10 mouse cellular contexts compared by ENCODE assay signal in the genomic region with DNA sequence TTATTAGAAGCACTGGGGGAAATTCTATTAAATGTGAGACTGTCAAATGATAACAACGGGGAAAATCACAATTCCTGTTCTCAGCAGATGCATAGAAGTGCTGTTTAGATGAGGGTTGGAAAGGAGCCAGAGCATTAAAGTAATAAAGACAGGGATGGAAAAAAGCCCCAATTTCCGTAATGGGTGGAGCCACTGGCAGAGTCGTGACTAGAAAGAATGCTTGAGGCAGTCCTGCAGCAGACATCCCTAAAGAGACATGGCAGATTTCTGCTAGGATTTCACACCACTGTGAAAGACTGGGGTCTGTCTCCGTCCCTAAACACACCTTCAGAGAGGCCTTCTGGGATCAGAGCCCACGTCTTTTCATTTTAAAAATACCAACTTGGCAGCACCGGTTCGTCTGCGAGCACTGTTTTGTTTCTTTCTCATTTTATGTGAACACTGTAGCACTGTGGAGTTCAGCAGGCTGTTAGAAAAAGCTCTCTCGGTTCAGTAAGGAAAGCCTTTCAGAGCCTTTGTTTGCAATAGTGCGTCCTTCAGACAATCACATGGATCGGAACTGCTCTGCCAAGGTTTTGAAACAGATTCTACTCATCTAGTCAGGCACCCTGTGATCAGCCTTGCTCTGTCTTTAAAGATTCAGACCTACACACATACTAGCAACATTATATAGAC. TPM values are rescaled to one million over a fixed set of nuclear protein-coding genes. Genes with fewer than 3 reads are reported as not detected.
DNase-seq lines count a peak whose midpoint lies in the region; ATAC-seq and TF ChIP-seq lines count a peak whose summit lies in the region.
"Had no signal": no experiment of that assay in that cellular context is flagged by ENCODE, and none has a peak within 500 bp of the region (broad histone marks: within the 10 kb centered on the region; RNA-seq: fewer than 3 reads in every experiment).

No protein-coding gene starts in this region.

- H3K4me2 ChIP-seq in lung, embryonic 14.5 days: peak overlapping the region; percentile 38; the same call in 1 of the 2 replicates
- peak overlapping the region; percentile 51 for H3K4me2 ChIP-seq in forebrain, embryonic 16.5 days (ENCODE audit: low read length)
- H3K4me2 ChIP-seq in intestine, embryonic 16.5 days (ENCODE audit: low read depth, low read length): peak overlapping the region; percentile 33; the same call in 1 of the 2 replicates
- no peak overlapping the region for H3K4me2 ChIP-seq in heart, embryonic 12.5 days

- ATAC-seq in lung, embryonic 14.5 days (ENCODE audit: insufficient read depth): no peak
- ATAC-seq in forebrain, embryonic 16.5 days: peak; percentile 84
- ATAC-seq in intestine, embryonic 16.5 days: peak; percentile 36; the same call in 1 of the 2 replicates
- ATAC-seq in heart, embryonic 12.5 days (ENCODE audit: insufficient number of reproducible peaks, low FRiP score): no peak

- H3K4me1 ChIP-seq in lung, embryonic 14.5 days (ENCODE audit: insufficient read depth): no peaks in the 10 kb centered on the region
- H3K4me1 ChIP-seq in forebrain, embryonic 16.5 days (replicated peaks; ENCODE audit: control insufficient read depth, insufficient read depth, low read length): peaks cover 12% of the 10 kb centered on the region
- 0 out of 2 replicates have a peak, but pooled peaks cover 6% of the 10 kb centered on the region for H3K4me1 ChIP-seq in intestine, embryonic 16.5 days (ENCODE audit: control insufficient read depth, insufficient read depth, low read length)
- H3K4me1 ChIP-seq in olfactory bulb, adult 2 months (ENCODE audit: control insufficient read depth, insufficient read depth, low read length): peaks cover 2% of the 10 kb centered on the region; the same call in 1 of the 2 replicates
- H3K4me1 ChIP-seq in heart, embryonic 12.5 days (replicated peaks): no peaks in the 10 kb centered on the region

- WGBS in lung, embryonic 14.5 days: 39% methylated on average over 11 of the region's 11 CpGs
- WGBS in forebrain, embryonic 16.5 days: 3% methylated on average over 11 of the region's 11 CpGs
- WGBS in intestine, embryonic 16.5 days: 42% methylated on average over 11 of the region's 11 CpGs
- 17% methylated on average over 11 of the region's 11 CpGs for WGBS in olfactory bulb, adult 2 months
- 73% methylated on average over 11 of the region's 11 CpGs for WGBS in heart, embryonic 12.5 days

- H3K9me3 ChIP-seq in lung, embryonic 14.5 days (ENCODE audit: low read depth, low read length): no peaks in the 10 kb centered on the region
- H3K9me3 ChIP-seq in forebrain, embryonic 16.5 days (ENCODE audit: control insufficient read depth, low read length): no peaks in the 10 kb centered on the region
- no peaks in the 10 kb centered on the region for H3K9me3 ChIP-seq in intestine, embryonic 16.5 days (ENCODE audit: control insufficient read depth, low read length)
- no peaks in the 10 kb centered on the region for H3K9me3 ChIP-seq in heart, embryonic 12.5 days (replicated peaks)

- H3K27me3 ChIP-seq in lung, embryonic 14.5 days (ENCODE audit: insufficient read depth, low read length): no peaks in the 10 kb centered on the region
- H3K27me3 ChIP-seq in forebrain, embryonic 16.5 days (replicated peaks; ENCODE audit: control insufficient read depth, insufficient read depth, low read length): no peaks in the 10 kb centered on the region
- H3K27me3 ChIP-seq in intestine, embryonic 16.5 days (replicated peaks; ENCODE audit: control insufficient read depth, insufficient read depth, low read length): no peaks in the 10 kb centered on the region
- no peaks in the 10 kb centered on the region; the same call in 1 of the 2 replicates for H3K27me3 ChIP-seq in heart, embryonic 12.5 days (replicated peaks)

- no peak overlapping the region for H3K4me3 ChIP-seq in lung, embryonic 14.5 days (ENCODE audit: low read depth, low read length)
- H3K4me3 ChIP-seq in forebrain, embryonic 16.5 days (replicated peaks; ENCODE audit: low read length): peak overlapping the region; percentile 19
- peak overlapping the region; percentile 18; the same call in 1 of the 2 replicates for H3K4me3 ChIP-seq in intestine, embryonic 16.5 days (ENCODE audit: low read length)
- H3K4me3 ChIP-seq in olfactory bulb, adult 2 months (ENCODE audit: insufficient read depth, low read depth, low read length): no peak overlapping the region
- H3K4me3 ChIP-seq in heart, embryonic 12.5 days: no peak overlapping the region

- peak; percentile 75 for DNase-seq in lung, embryonic 14.5 days
- no peak for DNase-seq in lung, postnatal 4 days
- no peak for DNase-seq in embryo, embryonic 9.5 days (ENCODE audit: extremely low spot score)
- DNase-seq: cerebellum, postnatal 14 days; heart, postnatal 10 days; kidney, postnatal 4 days had no signal

- H3K36me3 ChIP-seq in lung, embryonic 14.5 days (ENCODE audit: insufficient read depth): no peaks in the 10 kb centered on the region
- H3K36me3 ChIP-seq in forebrain, embryonic 16.5 days (ENCODE audit: control insufficient read depth, insufficient read depth): no peaks in the 10 kb centered on the region
- H3K36me3 ChIP-seq in intestine, embryonic 16.5 days (ENCODE audit: control insufficient read depth, insufficient read depth, low read length): no peaks in the 10 kb centered on the region
- H3K36me3 ChIP-seq in heart, embryonic 12.5 days: no peaks in the 10 kb centered on the region

- no peak overlapping the region for H3K9ac ChIP-seq in lung, embryonic 14.5 days
- H3K9ac ChIP-seq in forebrain, embryonic 16.5 days (replicated peaks; ENCODE audit: low read depth, low read length): peak overlapping the region; percentile 52
- H3K9ac ChIP-seq in intestine, embryonic 16.5 days (ENCODE audit: low read depth, low read length): 0 out of 2 replicates have a peak overlapping the region, but pooled peaks have one; percentile 43
- no peak overlapping the region for H3K9ac ChIP-seq in heart, embryonic 12.5 days

- TF ChIP-seq POLR2A in olfactory bulb, adult 2 months (IDR thresholded peaks at IDR 0.05; ENCODE audit: insufficient read depth, low read depth, low read length): no peak

- no peak for TF ChIP-seq CTCF in lung, embryonic 14.5 days (IDR thresholded peaks at IDR 0.05; ENCODE audit: low read depth)
- no peak for TF ChIP-seq CTCF in olfactory bulb, adult 2 months (IDR thresholded peaks at IDR 0.05; ENCODE audit: insufficient read depth, low read depth, low read length)

- H3K27ac ChIP-seq in lung, embryonic 14.5 days (ENCODE audit: low read depth): no peak overlapping the region
- peak overlapping the region; percentile 88 for H3K27ac ChIP-seq in forebrain, embryonic 16.5 days (ENCODE audit: low read length)
- H3K27ac ChIP-seq in intestine, embryonic 16.5 days (ENCODE audit: low read length): peak overlapping the region; percentile 54
- H3K27ac ChIP-seq in olfactory bulb, adult 2 months (ENCODE audit: insufficient read depth, low read depth, low read length): peak overlapping the region; percentile 50; the same call in 1 of the 2 replicates
- H3K27ac ChIP-seq in heart, embryonic 12.5 days (ENCODE audit: poor library complexity, severe bottlenecking): no peak overlapping the region

RNA-seq across cellular contexts. Expression of a gene that starts 36.8 kb away (rescaled TPM):
- polyA plus RNA-seq in lung, embryonic 14.5 days (2014; fragmentation: Nextera tagmentation; extraction: Ambion mirVana): 0.63 and 1.4 TPM in 2 replicates
- polyA plus RNA-seq in forebrain, embryonic 16.5 days (2015; fragmentation: Nextera tagmentation; extraction: Ambion mirVana): 2.8 and 4.8 TPM in 2 replicates
- polyA plus RNA-seq in intestine, embryonic 16.5 days (2015; fragmentation: Nextera tagmentation; extraction: Ambion mirVana): 1.1 and 1.8 TPM in 2 replicates
- polyA plus RNA-seq in olfactory bulb, adult 2 months (2012; ENCODE audit: insufficient read depth, insufficient read length, low replicate concordance, missing spikeins): not detected in 2 replicates
- 0.64 and 1.3 TPM in 2 replicates for polyA plus RNA-seq in heart, embryonic 12.5 days (2016; fragmentation: Nextera tagmentation; extraction: Ambion mirVana)

Comparison
In these comparisons a context has a peak if more than half of its experiments do, and no peak if none do; other contexts are left out.
1. ATAC-seq: peak in forebrain, embryonic 16.5 days (single experiment) and intestine, embryonic 16.5 days (single experiment); none in lung, embryonic 14.5 days (single experiment) and heart, embryonic 12.5 days (single experiment).
2. H3K27ac ChIP-seq: peak in forebrain, embryonic 16.5 days (single experiment), intestine, embryonic 16.5 days (single experiment) and olfactory bulb, adult 2 months (single experiment); none in lung, embryonic 14.5 days (single experiment) and heart, embryonic 12.5 days (single experiment).
3. H3K4me3 ChIP-seq: peak in forebrain, embryonic 16.5 days (single experiment) and intestine, embryonic 16.5 days (single experiment); none in lung, embryonic 14.5 days (single experiment), olfactory bulb, adult 2 months (single experiment) and heart, embryonic 12.5 days (single experiment).
4. H3K9ac ChIP-seq: peak in forebrain, embryonic 16.5 days (single experiment) and intestine, embryonic 16.5 days (single experiment); none in lung, embryonic 14.5 days (single experiment) and heart, embryonic 12.5 days (single experiment).